Mouse (Mus musculus): ENCODE measurements around the gene Scd1. TPM values are rescaled to one million over a fixed set of nuclear protein-coding genes. Genes with fewer than 3 reads are reported as not detected.

Gene Scd1
- polyA plus RNA-seq, 1 experiment from 2014 or later = 6.8 TPM

- DNase-seq (no peak), ATAC-seq (ENCODE audit: low FRiP score, low TSS enrichment) (no peak)
- Histone ChIP-seq H3K9me3 (ENCODE audit: control insufficient read depth, low read length) (no peaks in the 10 kb centered on the region), H3K4me1 (ENCODE audit: control insufficient read depth, insufficient read depth, low read length) (peaks cover 18% of the 10 kb centered on the region), H3K4me2 (ENCODE audit: low read length) (peak overlapping the region; percentile 86), H3K36me3 (ENCODE audit: control insufficient read depth, insufficient read depth, low read length) (no peaks in the 10 kb centered on the region), H3K4me3 (replicated peaks; ENCODE audit: low read depth, low read length) (peak overlapping the region; percentile 47), H3K27me3 (ENCODE audit: control insufficient read depth, insufficient read depth, low read length) (no peaks in the 10 kb centered on the region), H3K9ac (replicated peaks; ENCODE audit: low read length) (no peak overlapping the region), H3K27ac (replicated peaks; ENCODE audit: low read depth, low read length) (peak overlapping the region; percentile 71; the same call in 1 of the 2 replicates)
- 73% methylated on average over 4 of the region's 4 CpGs for WGBS
These were observed 916 bp upstream of the Scd1 start for GRCm38 (mm10) chr19:44408595-44408994.

- Histone ChIP-seq H3K4me2 (ENCODE audit: low read length) (peak overlapping the region; percentile 86), H3K9me3 (ENCODE audit: control insufficient read depth, low read length) (no peaks in the 10 kb centered on the region), H3K9ac (replicated peaks; ENCODE audit: low read length) (peak overlapping the region; percentile 48), H3K27ac (replicated peaks; ENCODE audit: low read depth, low read length) (peak overlapping the region; percentile 71), H3K36me3 (ENCODE audit: control insufficient read depth, insufficient read depth, low read length) (no peaks in the 10 kb centered on the region), H3K4me3 (replicated peaks; ENCODE audit: low read depth, low read length) (peak overlapping the region; percentile 47), H3K27me3 (ENCODE audit: control insufficient read depth, insufficient read depth, low read length) (no peaks in the 10 kb centered on the region), H3K4me1 (ENCODE audit: control insufficient read depth, insufficient read depth, low read length) (peaks cover 18% of the 10 kb centered on the region)
- ATAC-seq (ENCODE audit: low FRiP score, low TSS enrichment) (peak; percentile 64; the same call in 1 of the 2 replicates), DNase-seq (peak; percentile 64)
- whole genome bisulfite sequencing = under 1% methylated on average over 14 of the region's 14 CpGs
These were observed 505 bp upstream of the Scd1 start for GRCm38 (mm10) chr19:44408223-44408545.

DNA sequence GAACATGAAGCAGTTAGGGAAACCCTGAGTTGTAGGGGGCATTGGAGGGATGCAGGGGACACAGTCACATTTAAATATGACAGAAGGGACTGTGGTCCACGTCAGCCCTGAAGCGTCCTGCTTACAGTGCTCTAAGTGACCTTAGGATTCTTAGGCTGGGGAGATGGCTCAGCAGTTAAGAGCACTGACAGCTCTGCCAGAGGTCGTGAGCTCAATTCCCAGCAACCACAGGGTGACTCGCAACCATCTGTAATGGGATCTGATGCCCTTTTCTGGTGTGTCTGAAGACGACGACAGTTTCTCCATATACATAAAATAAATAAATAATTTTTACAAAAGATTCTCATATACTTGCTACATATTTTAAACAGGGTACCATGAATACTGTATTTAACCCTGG is 4.1 kb downstream of the Scd1 start:
- H3K27ac ChIP-seq (replicated peaks; ENCODE audit: low read depth, low read length) = no peak overlapping the region
- WGBS = 83% methylated on average over 6 of the region's 6 CpGs
- no peak overlapping the region for H3K9ac ChIP-seq (replicated peaks; ENCODE audit: low read length)
- no peaks in the 10 kb centered on the region for H3K27me3 ChIP-seq (ENCODE audit: control insufficient read depth, insufficient read depth, low read length)
- no peaks in the 10 kb centered on the region for H3K9me3 ChIP-seq (ENCODE audit: control insufficient read depth, low read length)
- no peak for ATAC-seq (ENCODE audit: low FRiP score, low TSS enrichment)
- H3K4me1 ChIP-seq (ENCODE audit: control insufficient read depth, insufficient read depth, low read length) = peaks cover 18% of the 10 kb centered on the region
- H3K4me3 ChIP-seq (replicated peaks; ENCODE audit: low read depth, low read length) = no peak overlapping the region
- H3K4me2 ChIP-seq (ENCODE audit: low read length) = no peak overlapping the region
- no peak for DNase-seq
- H3K36me3 ChIP-seq (ENCODE audit: control insufficient read depth, insufficient read depth, low read length) = peaks cover 23% of the 10 kb centered on the region

DNA sequence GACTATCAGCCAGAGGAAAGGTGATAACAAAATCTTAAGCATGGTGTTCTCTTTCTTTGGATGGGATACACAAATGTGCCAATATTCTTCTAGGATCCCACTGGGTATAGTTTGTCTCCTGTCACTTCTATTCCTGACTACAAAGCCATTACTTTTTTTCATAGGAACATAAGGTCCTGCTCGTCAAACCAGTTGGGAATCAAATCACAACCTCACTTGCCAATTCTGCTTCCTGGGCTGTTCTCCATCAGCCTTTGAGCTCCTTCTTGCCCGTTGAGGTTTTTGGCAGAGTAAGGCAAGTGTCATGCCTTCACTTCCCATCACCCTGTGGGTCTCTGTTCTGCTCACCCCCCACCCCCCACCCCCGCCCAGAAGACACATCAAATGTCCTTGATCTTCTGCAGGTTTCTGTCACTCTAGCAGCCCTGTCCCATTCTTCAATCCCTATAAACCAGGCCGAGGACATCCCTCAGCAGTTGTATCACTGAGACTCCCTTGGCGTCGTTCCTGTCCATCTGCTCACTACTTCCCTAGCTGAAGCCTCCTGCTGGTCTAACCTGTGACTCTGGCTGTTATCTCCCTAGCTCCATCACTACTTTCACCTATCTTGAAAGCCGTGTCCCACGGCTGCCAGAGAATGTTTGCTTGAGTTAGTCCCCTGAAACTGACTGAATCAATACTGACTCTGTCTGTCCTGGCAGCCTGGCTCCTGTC is 7.0 kb downstream of the Scd1 start:
- Histone ChIP-seq H3K9me3 (ENCODE audit: control insufficient read depth, low read length) (no peaks in the 10 kb centered on the region), H3K27ac (replicated peaks; ENCODE audit: low read depth, low read length) (no peak overlapping the region), H3K4me1 (ENCODE audit: control insufficient read depth, insufficient read depth, low read length) (peaks cover 2% of the 10 kb centered on the region; the same call in 1 of the 2 replicates), H3K4me3 (replicated peaks; ENCODE audit: low read depth, low read length) (no peak overlapping the region), H3K27me3 (ENCODE audit: control insufficient read depth, insufficient read depth, low read length) (no peaks in the 10 kb centered on the region), H3K9ac (replicated peaks; ENCODE audit: low read length) (no peak overlapping the region), H3K4me2 (ENCODE audit: low read length) (no peak overlapping the region), H3K36me3 (ENCODE audit: control insufficient read depth, insufficient read depth, low read length) (peaks cover 34% of the 10 kb centered on the region)
- WGBS = 89% methylated on average over 8 of the region's 8 CpGs
- DNase-seq (no peak), ATAC-seq (ENCODE audit: low FRiP score, low TSS enrichment) (no peak)

- H3K4me2 ChIP-seq (ENCODE audit: low read length) = no peak overlapping the region
- H3K9me3 ChIP-seq (ENCODE audit: control insufficient read depth, low read length) = no peaks in the 10 kb centered on the region
- H3K9ac ChIP-seq (replicated peaks; ENCODE audit: low read length) = no peak overlapping the region
- DNase-seq = no peak
- ATAC-seq (ENCODE audit: low FRiP score, low TSS enrichment) = no peak
- no peaks in the 10 kb centered on the region for H3K27me3 ChIP-seq (ENCODE audit: control insufficient read depth, insufficient read depth, low read length)
- no peak overlapping the region for H3K27ac ChIP-seq (replicated peaks; ENCODE audit: low read depth, low read length)
- WGBS = 97% methylated on average over 18 of the region's 18 CpGs
- H3K4me3 ChIP-seq (replicated peaks; ENCODE audit: low read depth, low read length) = no peak overlapping the region
- peaks cover 34% of the 10 kb centered on the region for H3K36me3 ChIP-seq (ENCODE audit: control insufficient read depth, insufficient read depth, low read length)
- H3K4me1 ChIP-seq (ENCODE audit: control insufficient read depth, insufficient read depth, low read length) = no peaks in the 10 kb centered on the region
These were observed 7.6 kb downstream of the Scd1 start for GRCm38 (mm10) chr19:44400076-44400475.

GRCm38 (mm10) chr19:44396742-44397141 is 10.9 kb downstream of the Scd1 start:
- DNase-seq (no peak), ATAC-seq (ENCODE audit: low FRiP score, low TSS enrichment) (no peak)
- peaks cover 34% of the 10 kb centered on the region for H3K36me3 ChIP-seq (ENCODE audit: control insufficient read depth, insufficient read depth, low read length)
- no peak overlapping the region for H3K4me3 ChIP-seq (replicated peaks; ENCODE audit: low read depth, low read length)
- 88% methylated on average over 5 of the region's 5 CpGs for WGBS
- H3K27me3 ChIP-seq (ENCODE audit: control insufficient read depth, insufficient read depth, low read length) = no peaks in the 10 kb centered on the region
- H3K9me3 ChIP-seq (ENCODE audit: control insufficient read depth, low read length) = no peaks in the 10 kb centered on the region
- no peak overlapping the region for H3K9ac ChIP-seq (replicated peaks; ENCODE audit: low read length)
- H3K4me1 ChIP-seq (ENCODE audit: control insufficient read depth, insufficient read depth, low read length) = no peaks in the 10 kb centered on the region
- no peak overlapping the region for H3K27ac ChIP-seq (replicated peaks; ENCODE audit: low read depth, low read length)
- no peak overlapping the region for H3K4me2 ChIP-seq (ENCODE audit: low read length)

DNA sequence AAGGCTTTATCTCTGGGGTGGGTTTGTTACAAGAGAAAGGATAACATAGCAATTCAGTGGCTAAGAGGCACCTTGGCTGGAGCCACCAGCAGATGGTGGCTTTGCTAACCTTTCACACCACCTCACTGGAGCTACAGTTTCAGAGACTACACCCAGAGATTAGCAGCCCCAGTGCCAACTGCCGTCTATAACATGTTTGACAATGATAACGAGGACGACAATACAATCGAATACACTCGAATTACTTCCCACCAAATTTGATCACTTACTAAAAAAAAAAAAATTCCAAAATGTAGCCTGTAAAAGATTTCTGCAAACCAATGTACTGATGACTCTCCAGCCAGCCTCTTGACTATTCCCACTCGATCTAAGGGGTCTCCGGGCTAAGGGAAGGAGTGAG is 12.7 kb downstream of the Scd1 start:
- Histone ChIP-seq H3K36me3 (ENCODE audit: control insufficient read depth, insufficient read depth, low read length) (peaks cover 20% of the 10 kb centered on the region), H3K27ac (replicated peaks; ENCODE audit: low read depth, low read length) (no peak overlapping the region), H3K4me1 (ENCODE audit: control insufficient read depth, insufficient read depth, low read length) (no peaks in the 10 kb centered on the region), H3K9me3 (ENCODE audit: control insufficient read depth, low read length) (no peaks in the 10 kb centered on the region), H3K27me3 (ENCODE audit: control insufficient read depth, insufficient read depth, low read length) (no peaks in the 10 kb centered on the region), H3K4me2 (ENCODE audit: low read length) (no peak overlapping the region), H3K4me3 (replicated peaks; ENCODE audit: low read depth, low read length) (no peak overlapping the region), H3K9ac (replicated peaks; ENCODE audit: low read length) (no peak overlapping the region)
- WGBS = 90% methylated on average over 7 of the region's 7 CpGs
- DNase-seq (no peak), ATAC-seq (ENCODE audit: low FRiP score, low TSS enrichment) (no peak)

- ATAC-seq (ENCODE audit: low FRiP score, low TSS enrichment) (no peak), DNase-seq (no peak)
- no peak overlapping the region for H3K4me2 ChIP-seq (ENCODE audit: low read length)
- H3K9me3 ChIP-seq (ENCODE audit: control insufficient read depth, low read length) = no peaks in the 10 kb centered on the region
- H3K27ac ChIP-seq (replicated peaks; ENCODE audit: low read depth, low read length) = no peak overlapping the region
- H3K27me3 ChIP-seq (ENCODE audit: control insufficient read depth, insufficient read depth, low read length) = no peaks in the 10 kb centered on the region
- no peak overlapping the region for H3K4me3 ChIP-seq (replicated peaks; ENCODE audit: low read depth, low read length)
- H3K36me3 ChIP-seq (ENCODE audit: control insufficient read depth, insufficient read depth, low read length) = peaks cover 15% of the 10 kb centered on the region; the same call in 1 of the 2 replicates
- H3K4me1 ChIP-seq (ENCODE audit: control insufficient read depth, insufficient read depth, low read length) = no peaks in the 10 kb centered on the region
- WGBS = 81% methylated on average over 5 of the region's 5 CpGs
- no peak overlapping the region for H3K9ac ChIP-seq (replicated peaks; ENCODE audit: low read length)
These were observed 13.7 kb downstream of the Scd1 start for GRCm38 (mm10) chr19:44393962-44394422.

DNA sequence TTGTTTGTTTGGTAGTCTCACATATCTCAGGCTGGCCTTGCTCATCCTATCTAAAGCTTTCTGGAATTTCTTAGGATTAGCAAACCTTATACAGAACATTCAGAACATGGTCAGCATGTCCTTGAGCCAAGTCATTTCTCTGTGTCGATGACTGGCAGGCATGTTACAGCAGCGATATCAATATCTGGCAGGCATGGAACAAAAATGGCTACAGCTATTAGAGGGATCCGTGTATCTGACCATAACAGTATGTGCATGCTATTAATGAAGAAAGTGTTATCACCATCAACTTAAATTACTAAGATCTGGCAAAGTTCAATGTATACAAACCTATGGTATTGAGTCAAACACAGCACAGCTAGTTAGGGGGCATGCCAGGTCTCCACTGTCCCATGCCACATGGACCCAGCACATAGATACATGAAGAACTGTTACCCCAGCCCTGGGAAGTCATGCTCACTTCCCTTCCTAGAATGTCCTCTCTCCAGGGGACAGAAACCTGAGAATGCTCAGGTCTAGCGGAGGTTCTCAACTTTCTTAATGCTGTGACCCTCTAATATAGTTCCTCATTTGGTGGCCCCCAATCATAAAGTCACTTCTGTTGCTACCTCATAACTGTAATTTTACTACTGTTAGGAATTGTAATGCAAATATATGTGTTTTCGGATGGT is 15.2 kb downstream of the Scd1 start:
- DNase-seq = no peak

More for the DNA sequence above, 15.2 kb downstream of the Scd1 start:
- no peak overlapping the region for H3K27ac ChIP-seq (replicated peaks; ENCODE audit: low read depth, low read length)
- peaks cover 5% of the 10 kb centered on the region; the same call in 1 of the 2 replicates for H3K4me1 ChIP-seq (ENCODE audit: control insufficient read depth, insufficient read depth, low read length)
- H3K9ac ChIP-seq (replicated peaks; ENCODE audit: low read length) = no peak overlapping the region
- H3K27me3 ChIP-seq (ENCODE audit: control insufficient read depth, insufficient read depth, low read length) = no peaks in the 10 kb centered on the region
- no peaks in the 10 kb centered on the region for H3K9me3 ChIP-seq (ENCODE audit: control insufficient read depth, low read length)
- no peak for ATAC-seq (ENCODE audit: low FRiP score, low TSS enrichment)
- no peak overlapping the region for H3K4me3 ChIP-seq (replicated peaks; ENCODE audit: low read depth, low read length)
- no peak overlapping the region for H3K4me2 ChIP-seq (ENCODE audit: low read length)
- WGBS = 95% methylated on average over 5 of the region's 5 CpGs
- H3K36me3 ChIP-seq (ENCODE audit: control insufficient read depth, insufficient read depth, low read length) = peaks cover 8% of the 10 kb centered on the region; the same call in 1 of the 2 replicates

Measured in midbrain, embryonic 14.5 days (tissue).